Mouse (Mus musculus): ENCODE data around the gene Fcamr.

Gene Fcamr

GRCm38 (mm10) chr1:130801511-130801910, 809 bp downstream of the Fcamr start:
- DNase-seq (ENCODE audit: extremely low read depth, low read depth, low spot score) = no peak

GRCm38 (mm10) chr1:130802976-130803375, 2.3 kb downstream of the Fcamr start:
- no peak for DNase-seq (ENCODE audit: extremely low read depth, low read depth, low spot score)

- peak; percentile 30 for DNase-seq (ENCODE audit: extremely low read depth, low read depth, low spot score)
Measured at GRCm38 (mm10) chr1:130804279-130804678, 3.6 kb downstream of the Fcamr start.

GRCm38 (mm10) chr1:130810906-130811305, 10.2 kb downstream of the Fcamr start:
- DNase-seq (ENCODE audit: extremely low read depth, low read depth, low spot score) = no peak

- no peak for DNase-seq (ENCODE audit: extremely low read depth, low read depth, low spot score)
Measured at GRCm38 (mm10) chr1:130811316-130811715, 10.6 kb downstream of the Fcamr start.

GRCm38 (mm10) chr1:130819737-130820136, 19.0 kb downstream of the Fcamr start:
- DNase-seq (ENCODE audit: extremely low read depth, low read depth, low spot score) = no peak

GRCm38 (mm10) chr1:130820316-130821148, 19.8 kb downstream of the Fcamr start:
- DNase-seq (ENCODE audit: extremely low read depth, low read depth, low spot score) = no peak

GRCm38 (mm10) chr1:130821149-130821471, 20.4 kb downstream of the Fcamr start:
- DNase-seq (ENCODE audit: extremely low read depth, low read depth, low spot score) = no peak

GRCm38 (mm10) chr1:130821911-130822625, 21.4 kb downstream of the Fcamr start:
- no peak for DNase-seq (ENCODE audit: extremely low read depth, low read depth, low spot score)

GRCm38 (mm10) chr1:130826448-130826847, 25.7 kb downstream of the Fcamr start, which contains the start of gene Pigr:
Pigr (plus strand) TSS chr1:130826684.
- DNase-seq (ENCODE audit: extremely low read depth, low read depth, low spot score) = no peak

GRCm38 (mm10) chr1:130828656-130829055, 28.0 kb downstream of the Fcamr start:
- DNase-seq (ENCODE audit: extremely low read depth, low read depth, low spot score) = no peak

GRCm38 (mm10) chr1:130829906-130830830, 29.5 kb downstream of the Fcamr start:
- DNase-seq (ENCODE audit: extremely low read depth, low read depth, low spot score) = no peak

GRCm38 (mm10) chr1:130832230-130833149, 31.8 kb downstream of the Fcamr start:
- no peak for DNase-seq (ENCODE audit: extremely low read depth, low read depth, low spot score)

- DNase-seq (ENCODE audit: extremely low read depth, low read depth, low spot score) = no peak
Measured at GRCm38 (mm10) chr1:130835161-130835936, 34.6 kb downstream of the Fcamr start.

- DNase-seq (ENCODE audit: extremely low read depth, low read depth, low spot score) = no peak
Measured at GRCm38 (mm10) chr1:130838288-130838687, 37.6 kb downstream of the Fcamr start.

- DNase-seq (ENCODE audit: extremely low read depth, low read depth, low spot score) = no peak
Measured at GRCm38 (mm10) chr1:130840599-130841379, 40.1 kb downstream of the Fcamr start.

GRCm38 (mm10) chr1:130841621-130842020, 40.9 kb downstream of the Fcamr start:
- DNase-seq (ENCODE audit: extremely low read depth, low read depth, low spot score) = no peak

GRCm38 (mm10) chr1:130844516-130844915, 43.8 kb downstream of the Fcamr start:
- no peak for DNase-seq (ENCODE audit: extremely low read depth, low read depth, low spot score)
